8 mouse cellular contexts compared by ENCODE assay signal in the genomic region with DNA sequence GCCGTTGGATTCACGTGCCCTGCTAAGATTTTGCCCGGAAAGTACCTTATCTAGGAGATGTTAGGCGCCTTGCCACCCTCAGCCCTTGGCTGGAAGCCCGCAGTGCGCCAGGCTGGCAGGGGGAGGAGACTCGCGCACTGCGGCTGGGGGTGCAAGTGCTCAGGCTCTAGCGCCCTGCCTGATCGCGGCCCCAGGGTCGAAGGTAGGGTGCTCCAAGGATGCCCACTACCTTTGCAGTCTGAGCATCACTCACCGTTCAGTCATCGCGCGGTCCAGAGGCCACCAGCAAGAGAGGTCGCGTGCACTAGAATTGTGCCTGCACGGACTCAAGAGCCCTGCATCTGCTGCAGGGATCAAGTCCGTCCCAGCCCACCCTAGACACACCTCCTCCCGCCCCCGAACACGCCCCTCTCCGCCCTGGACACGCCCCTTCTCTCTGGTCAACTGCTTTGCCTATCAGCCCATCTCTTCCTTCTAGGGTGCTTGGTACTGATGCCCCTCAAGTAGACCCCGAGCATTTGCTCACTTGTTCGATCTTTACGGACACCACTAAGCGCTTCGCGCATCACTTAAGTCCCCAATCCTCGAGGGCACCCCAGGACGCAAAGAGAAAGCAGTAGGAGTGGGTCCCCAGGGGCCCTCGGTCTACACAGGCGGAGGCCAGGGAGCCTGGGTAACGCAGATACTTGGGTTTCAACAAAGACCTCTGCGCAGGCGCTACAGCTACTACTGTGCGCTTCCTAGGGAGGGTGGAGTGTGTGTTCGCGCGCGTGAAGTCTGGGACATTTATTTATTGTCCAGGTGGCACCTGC. TPM values are rescaled to one million over a fixed set of nuclear protein-coding genes. Genes with fewer than 3 reads are reported as not detected.
DNase-seq lines count a peak whose midpoint lies in the region; ATAC-seq and TF ChIP-seq lines count a peak whose summit lies in the region.

A gene (minus strand): TSS at position 482 of the 812 bp plus-strand sequence.

- H3K4me2 ChIP-seq in neural tube, embryonic 13.5 days, result peak within 1 kb of the TSS; percentile 85

- H3K9ac ChIP-seq in neural tube, embryonic 13.5 days, result peak within 1 kb of the TSS; percentile 69

- no peak for TF ChIP-seq CTCF in E14TG2a.4 (conservative IDR thresholded peaks at IDR 0.05; ENCODE audit: low read length)
- no peak for TF ChIP-seq CTCF in cerebellum, adult 2 months (IDR thresholded peaks at IDR 0.05; ENCODE audit: borderline replicate concordance, insufficient read depth, low read depth, low read length)
- TF ChIP-seq CTCF in testis, adult 2 months (IDR thresholded peaks at IDR 0.05; ENCODE audit: control insufficient read depth, insufficient read depth, insufficient replicate concordance, low read depth, low read length), result no peak

- no peaks in the 10 kb centered on the region for H3K36me3 ChIP-seq in E14TG2a.4 (ENCODE audit: insufficient read depth, low read length)
- H3K36me3 ChIP-seq in neural tube, embryonic 13.5 days, result no peaks in the 10 kb centered on the region
- no peaks in the 10 kb centered on the region for H3K36me3 ChIP-seq in testis, adult 2 months (ENCODE audit: control insufficient read depth, insufficient read depth, low read length)

- peak; percentile 88 for ATAC-seq in neural tube, embryonic 13.5 days (ENCODE audit: low read depth)

- H3K9me3 ChIP-seq in E14TG2a.4 (ENCODE audit: low read length), result no peaks in the 10 kb centered on the region
- H3K9me3 ChIP-seq in neural tube, embryonic 13.5 days, result no peaks in the 10 kb centered on the region

- H3K27ac ChIP-seq in cerebellum, adult 2 months (ENCODE audit: insufficient read depth, low read length), result no peak within 1 kb of the TSS
- peak within 1 kb of the TSS; percentile 63 for H3K27ac ChIP-seq in neural tube, embryonic 13.5 days (replicated peaks)
- no peak within 1 kb of the TSS for H3K27ac ChIP-seq in testis, adult 2 months (ENCODE audit: control insufficient read depth, insufficient read depth, low read depth, low read length)

- intact Hi-C loops in heart, postnatal 36 days (cut with DNase I), result no loop called here

- H3K4me1 ChIP-seq in E14TG2a.4 (replicated peaks; ENCODE audit: low read depth, low read length), result peaks cover 68% of the 10 kb centered on the region
- 0 out of 2 replicates have a peak, but pooled peaks cover 6% of the 10 kb centered on the region for H3K4me1 ChIP-seq in cerebellum, adult 2 months (ENCODE audit: control insufficient read depth, insufficient read depth, low read length)
- H3K4me1 ChIP-seq in neural tube, embryonic 13.5 days (replicated peaks), result peaks cover 59% of the 10 kb centered on the region
- peaks cover 16% of the 10 kb centered on the region for H3K4me1 ChIP-seq in testis, adult 2 months (ENCODE audit: control insufficient read depth, insufficient read depth, low read length)

- peaks cover 61% of the 10 kb centered on the region for H3K27me3 ChIP-seq in E14TG2a.4 (ENCODE audit: insufficient read depth, low read length)
- H3K27me3 ChIP-seq in cerebellum, adult 2 months (ENCODE audit: control insufficient read depth, insufficient read depth, low read length), result no peaks in the 10 kb centered on the region; the same call in 1 of the 2 replicates
- peaks cover 10% of the 10 kb centered on the region; the same call in 1 of the 2 replicates for H3K27me3 ChIP-seq in neural tube, embryonic 13.5 days
- no peaks in the 10 kb centered on the region for H3K27me3 ChIP-seq in testis, adult 2 months (ENCODE audit: control insufficient read depth, insufficient read depth, low read length)

- DNase-seq in cerebellum, adult 2 months, result peak; percentile 59 to 68
- DNase-seq in forelimb bud, embryonic 11.5 days (ENCODE audit: low read depth, low spot score), result peak; percentile 79
- DNase-seq in heart, postnatal 36 days, result peak; percentile 87 to 89
- peak; percentile 35 to 68 for DNase-seq in layer of hippocampus, adult 18-20 months (ENCODE audit: low spot score in 2 of 2)
- DNase-seq in lung, adult 18-20 months, result peak; percentile 89 to 90

- peak within 1 kb of the TSS; percentile 80 for H3K4me3 ChIP-seq in E14TG2a.4 (replicated peaks; ENCODE audit: low read length)
- H3K4me3 ChIP-seq in cerebellum, adult 2 months (replicated peaks; ENCODE audit: insufficient read depth, low read depth, low read length), result peak within 1 kb of the TSS; percentile 71
- H3K4me3 ChIP-seq in neural tube, embryonic 13.5 days, result peak within 1 kb of the TSS; percentile 53
- H3K4me3 ChIP-seq in testis, adult 2 months (ENCODE audit: control insufficient read depth, low read depth, low read length), result peak within 1 kb of the TSS; percentile 51

- under 1% methylated on average over 44 of the region's 44 CpGs for WGBS in cerebellum, adult 2 months
- WGBS in neural tube, embryonic 13.5 days, result under 1% methylated on average over 44 of the region's 44 CpGs

- no peak for TF ChIP-seq POLR2A in cerebellum, adult 2 months (IDR thresholded peaks at IDR 0.05; ENCODE audit: borderline replicate concordance, insufficient read depth, low read length)
- peak; percentile 48; the same call in 1 of the 2 replicates for TF ChIP-seq POLR2A in testis, adult 2 months (IDR thresholded peaks at IDR 0.05; ENCODE audit: control insufficient read depth, low read depth, low read length)

RNA-seq across cellular contexts. Expression of the gene that starts here (rescaled TPM):
- polyA plus RNA-seq in cerebellum, adult 2 months (2012; rRNA removed), result 10.3 and 12.9 TPM in 2 replicates
- total RNA-seq in heart, postnatal 36 days (2021), result 1 to 10 TPM; 6.5 to 8.0 TPM
- total RNA-seq in layer of hippocampus, adult 18-20 months (2021), result 1 to 10 TPM; 3.3 to 3.9 TPM
- 24.0 and 25.3 TPM in 2 replicates for polyA plus RNA-seq in neural tube, embryonic 13.5 days (2015; fragmentation: Nextera tagmentation; extraction: Ambion mirVana)
- 1.2 TPM in 2 replicates for polyA plus RNA-seq in testis, adult 2 months (2012; rRNA removed)
